In the genomic region with DNA sequence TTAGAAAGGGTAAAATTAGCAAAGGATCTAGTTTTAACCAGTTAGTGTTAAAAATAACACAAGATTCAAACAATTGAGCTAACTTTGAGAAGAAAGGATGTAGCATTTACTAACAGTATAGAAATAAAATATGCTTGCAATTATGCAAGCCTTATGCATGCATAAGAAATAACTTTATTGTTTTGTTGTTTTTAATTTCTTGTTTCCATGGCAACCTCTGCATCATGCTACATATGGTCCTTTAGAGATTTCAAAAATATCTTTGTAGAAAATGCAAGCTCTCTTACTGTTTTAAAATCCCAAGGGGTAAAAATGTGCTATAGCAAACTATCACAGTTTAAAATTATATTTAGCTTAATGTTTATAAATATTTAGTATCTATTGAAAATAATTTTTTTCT, we compare ENCODE assay signal across 13 mouse cellular contexts.
"Had no signal": no experiment of that assay in that cellular context is flagged by ENCODE, and none has a peak within 500 bp of the region (broad histone marks: within the 10 kb centered on the region; RNA-seq: fewer than 3 reads in every experiment).

No protein-coding gene starts in this region.

- H3K36me3 ChIP-seq: kidney, embryonic 15.5 days; limb, embryonic 13.5 days; midbrain, embryonic 13.5 days had no signal

- H3K4me2 ChIP-seq: kidney, embryonic 15.5 days; limb, embryonic 13.5 days; midbrain, embryonic 13.5 days had no signal

- H3K9me3 ChIP-seq: kidney, embryonic 15.5 days; limb, embryonic 13.5 days; midbrain, embryonic 13.5 days had no signal

- H3K4me3 ChIP-seq: kidney, embryonic 15.5 days; limb, embryonic 13.5 days; midbrain, embryonic 13.5 days had no signal

- H3K27ac ChIP-seq: kidney, embryonic 15.5 days; limb, embryonic 13.5 days; liver, embryonic 14.5 days; midbrain, embryonic 13.5 days; stomach, postnatal 0 days had no signal

- H3K9ac ChIP-seq: kidney, embryonic 15.5 days; limb, embryonic 13.5 days; liver, embryonic 14.5 days; midbrain, embryonic 13.5 days had no signal

- H3K4me1 ChIP-seq: kidney, embryonic 15.5 days; limb, embryonic 13.5 days; midbrain, embryonic 13.5 days had no signal

- DNase-seq: kidney, adult 2 months; kidney, postnatal 14 days; left cerebral cortex, postnatal 4 days; lung, adult 18-20 months; right cerebral cortex, adult 18-20 months; right cerebral cortex, postnatal 25 days; thymus, adult 2 months; thymus, postnatal 25 days had no signal

- H3K27me3 ChIP-seq: kidney, embryonic 15.5 days; limb, embryonic 13.5 days; midbrain, embryonic 13.5 days had no signal

- ATAC-seq: midbrain, embryonic 13.5 days had no signal
